Mouse (Mus musculus) midbrain, embryonic 11.5 days (tissue): ENCODE measurements around the gene Sos2. TPM values are rescaled to one million over a fixed set of nuclear protein-coding genes. Genes with fewer than 3 reads are reported as not detected.

ENCODE experiments used
- ATAC-seq: fragments of 200-750 bp; cut with Nextera tagmentation; 2 replicates; pipeline ENCODE4 v1.8.0; 2017; ENCODE audit warnings: moderate TSS enrichment, moderate library complexity; ENCODE audit not compliant: low FRiP score
- DNase-seq: peaks from one replicate; pipeline ENCODE4 v3.0.0; 2015; ENCODE audit warnings: low spot score; ENCODE audit errors: missing footprints
- H3K27ac ChIP-seq: fragments of 300-500 bp; sonication (generic); 2 replicates; pipeline ENCODE4 v1.5.1; 2014; ENCODE audit warnings: low read depth, low read length
- H3K27me3 ChIP-seq: fragments of 300-500 bp; sonication (generic); 2 replicates; pipeline ENCODE4 v1.6.1; 2014; ENCODE audit warnings: mild to moderate bottlenecking, low read length, moderate library complexity, mixed read lengths; ENCODE audit not compliant: control insufficient read depth, insufficient read depth
- H3K36me3 ChIP-seq: fragments of 300-500 bp; sonication (generic); 2 replicates; pipeline ENCODE4 v1.6.1; 2014; ENCODE audit warnings: mild to moderate bottlenecking, low read length, moderate library complexity, mixed read lengths; ENCODE audit not compliant: control insufficient read depth, insufficient read depth
- H3K4me1 ChIP-seq: fragments of 300-500 bp; sonication (generic); 2 replicates; pipeline ENCODE4 v1.6.1; 2014; ENCODE audit warnings: low read length; ENCODE audit not compliant: control insufficient read depth, insufficient read depth
- H3K4me2 ChIP-seq: fragments of 300-500 bp; sonication (generic); 2 replicates; pipeline ENCODE4 v1.6.1; 2014; ENCODE audit warnings: mild to moderate bottlenecking, moderate library complexity
- H3K4me3 ChIP-seq: fragments of 300-500 bp; sonication (generic); 2 replicates; pipeline ENCODE4 v1.5.1; 2014; ENCODE audit warnings: low read depth, low read length
- H3K9ac ChIP-seq: fragments of 300-500 bp; sonication (generic); 2 replicates; pipeline ENCODE4 v1.6.1; 2014; ENCODE audit warnings: low read length
- H3K9me3 ChIP-seq: fragments of 300-500 bp; sonication (generic); 2 replicates; pipeline ENCODE4 v1.6.1; 2016; ENCODE audit warnings: low read length; ENCODE audit not compliant: control insufficient read depth
- WGBS: fragments of 180-500 bp; shearing (Covaris S2); extraction: QIAGEN DNeasy Blood & Tissue Kit; methylation state at CpG from one replicate; pipeline ENCODE4 v1.1.7; 2014; 5-methylcytosine and 5-hydroxymethylcytosine counted together
- polyA plus RNA-seq: library from polyadenylated mRNA; unstranded; fragments of >200 nt; fragmentation: Nextera tagmentation; extraction: Ambion mirVana; gene quantifications from 2 replicates; pipeline ENCODE4 v1.2.1, GENCODE M21; 2014

Sos2 gene
- polyA plus RNA-seq, result 10.5 and 12.0 TPM in 2 replicates

DNA sequence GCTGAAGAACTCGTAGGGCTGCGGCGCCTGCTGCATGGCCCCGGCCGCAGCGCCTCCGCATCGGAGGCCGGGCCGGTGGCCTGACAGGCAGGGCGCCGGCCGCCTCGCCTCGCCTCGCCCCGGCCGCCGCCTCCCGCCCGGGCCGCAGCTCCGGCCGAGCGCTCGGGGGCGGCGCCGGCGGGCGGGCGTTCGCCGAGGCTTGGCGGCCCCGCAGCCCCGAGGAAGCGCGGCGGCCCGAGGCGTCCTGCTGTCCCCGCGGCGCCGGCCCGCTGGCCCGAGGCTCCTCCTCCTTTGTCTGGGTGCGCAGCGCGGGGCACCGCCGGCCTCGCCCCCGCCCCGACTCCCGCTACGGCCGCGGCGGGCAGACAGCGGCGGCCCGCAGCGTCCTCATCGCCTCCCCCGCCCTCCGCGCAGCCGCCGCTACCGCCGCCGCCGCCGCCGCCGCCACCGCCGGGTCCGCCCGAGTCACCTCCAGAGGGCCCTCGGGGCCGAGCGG is at the start of gene Sos2:
TSS of gene Sos2 (minus strand) at position 287 of the 496 bp plus-strand sequence.
- Histone ChIP-seq H3K27me3 (no peaks in the 10 kb centered on the region; the same call in 1 of the 2 replicates), H3K9me3 (no peaks in the 10 kb centered on the region), H3K4me2 (peak within 1 kb of the TSS; percentile 60), H3K36me3 (no peaks in the 10 kb centered on the region), H3K9ac (peak within 1 kb of the TSS; percentile 91), H3K4me1 (peaks cover 14% of the 10 kb centered on the region), H3K4me3 (peak within 1 kb of the TSS; percentile 76), H3K27ac (peak within 1 kb of the TSS; percentile 92)
- WGBS, result 1% methylated on average over 47 of the region's 85 CpGs
- DNase-seq (peak; percentile 92), ATAC-seq (peak; percentile 89)

DNA sequence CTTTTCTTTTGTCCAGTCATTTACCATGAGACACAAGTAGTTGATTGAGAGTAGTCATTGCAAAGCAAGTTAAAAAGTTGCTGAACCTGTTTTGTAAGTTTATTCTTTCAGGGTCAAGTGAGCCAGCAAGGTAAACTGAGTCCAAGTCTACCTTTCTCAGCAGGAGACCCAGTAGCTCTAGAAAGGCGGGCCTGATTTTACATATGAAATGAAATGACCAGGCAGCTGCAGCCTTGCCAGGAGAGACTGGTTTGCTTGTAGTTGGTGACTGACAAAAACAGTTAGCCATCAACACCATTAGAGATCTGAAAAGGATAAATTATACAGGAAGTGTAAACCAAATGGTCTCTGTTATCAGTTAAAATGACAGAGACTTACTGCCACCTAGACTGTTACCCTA is 48.7 kb upstream of the Sos2 start:
- H3K4me2 ChIP-seq, result no peak overlapping the region
- no peaks in the 10 kb centered on the region for H3K36me3 ChIP-seq
- no peak overlapping the region for H3K9ac ChIP-seq
- no peaks in the 10 kb centered on the region for H3K27me3 ChIP-seq
- H3K4me3 ChIP-seq, result no peak overlapping the region
- H3K4me1 ChIP-seq, result peaks cover 3% of the 10 kb centered on the region; the same call in 1 of the 2 replicates
- no peak overlapping the region for H3K27ac ChIP-seq
- 79% methylated on average over 1 of the region's 1 CpGs for WGBS
- DNase-seq (no peak), ATAC-seq (no peak)
- no peaks in the 10 kb centered on the region for H3K9me3 ChIP-seq

DNA sequence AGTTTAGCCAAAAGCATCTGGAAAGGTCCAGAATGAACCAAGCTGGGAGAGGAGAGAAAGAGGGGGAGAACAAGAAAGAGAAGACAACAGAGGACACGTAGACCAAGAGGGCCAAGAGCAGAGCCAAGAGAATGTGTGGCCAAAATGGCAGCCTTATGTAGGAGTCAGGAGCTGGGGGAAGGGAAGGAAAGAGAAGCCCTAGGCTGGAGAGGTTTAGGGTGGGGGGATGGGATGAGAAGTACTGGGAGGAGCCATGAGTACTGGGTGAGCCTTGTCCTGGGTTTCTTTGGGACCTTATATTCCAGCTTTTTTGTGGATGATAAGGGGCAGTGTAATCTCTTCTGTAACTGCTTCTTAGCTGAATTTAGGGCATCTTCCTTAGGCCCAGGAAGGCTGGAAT is 47.6 kb upstream of the Sos2 start:
- no peak for ATAC-seq
- no peak overlapping the region for H3K4me2 ChIP-seq
- WGBS, result 83% methylated on average over 1 of the region's 1 CpGs
- H3K36me3 ChIP-seq, result no peaks in the 10 kb centered on the region
- H3K9me3 ChIP-seq, result no peaks in the 10 kb centered on the region
- DNase-seq, result no peak
- no peak overlapping the region for H3K27ac ChIP-seq
- H3K4me1 ChIP-seq, result peaks cover 5% of the 10 kb centered on the region; the same call in 1 of the 2 replicates
- no peak overlapping the region for H3K4me3 ChIP-seq
- H3K9ac ChIP-seq, result no peak overlapping the region
- H3K27me3 ChIP-seq, result no peaks in the 10 kb centered on the region

DNA sequence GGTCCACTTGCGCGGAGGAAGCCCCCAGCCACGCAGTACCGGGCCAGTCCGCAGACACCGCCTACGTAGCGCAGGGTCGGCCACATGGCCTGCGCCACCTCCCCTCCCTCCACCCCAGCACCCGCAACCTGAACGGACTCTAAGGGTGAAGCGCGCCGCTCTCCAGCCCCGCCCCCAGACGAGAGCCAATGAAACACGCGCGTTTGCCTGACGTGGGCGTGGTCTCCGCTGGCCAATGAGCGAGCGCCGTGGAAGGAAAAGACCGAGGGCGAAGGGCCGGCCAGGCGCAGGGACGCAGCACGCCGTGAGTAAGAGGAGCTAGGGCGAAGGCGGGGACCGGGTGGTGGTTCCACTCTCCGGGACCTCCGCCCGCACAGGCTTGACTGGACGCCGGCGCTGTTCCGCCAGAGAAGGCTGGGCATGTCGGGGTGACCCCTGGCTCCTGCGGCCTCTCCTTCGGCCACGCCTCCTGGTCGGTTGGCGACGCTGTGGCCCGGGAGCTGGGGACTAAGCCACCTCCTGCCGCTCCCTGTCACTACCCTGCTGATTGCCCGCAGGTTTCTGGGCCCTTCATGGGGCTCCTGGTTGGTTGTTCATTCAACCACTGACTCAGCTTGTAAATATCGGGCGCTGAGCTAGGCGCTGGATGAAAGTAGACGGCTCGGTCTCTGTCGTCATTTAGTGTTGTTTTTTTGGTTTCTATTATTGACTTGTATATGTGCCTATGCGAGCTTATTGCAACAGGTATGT is 43.2 kb upstream of the Sos2 start, which contains the start of the genes L2hgdh and Atp5s:
TSS of gene L2hgdh (minus strand) at position 163 of the 750 bp plus-strand sequence.
TSS of gene Atp5s (plus strand) at position 240 of the 750 bp plus-strand sequence.
- under 1% methylated on average over 60 of the region's 60 CpGs for WGBS
- Histone ChIP-seq H3K4me3 (peak within 1 kb of the TSS; percentile 70), H3K4me2 (peak within 1 kb of the TSS; percentile 95), H3K9ac (peak within 1 kb of the TSS; percentile 74), H3K27ac (peak within 1 kb of the TSS; percentile 45), H3K27me3 (no peaks in the 10 kb centered on the region), H3K9me3 (peaks cover under 1% of the 10 kb centered on the region; the same call in 1 of the 2 replicates), H3K4me1 (peaks cover 8% of the 10 kb centered on the region; the same call in 1 of the 2 replicates), H3K36me3 (peaks cover 4% of the 10 kb centered on the region; the same call in 1 of the 2 replicates)
- DNase-seq, result peak; percentile 99
- ATAC-seq, result peak; percentile 97

DNA sequence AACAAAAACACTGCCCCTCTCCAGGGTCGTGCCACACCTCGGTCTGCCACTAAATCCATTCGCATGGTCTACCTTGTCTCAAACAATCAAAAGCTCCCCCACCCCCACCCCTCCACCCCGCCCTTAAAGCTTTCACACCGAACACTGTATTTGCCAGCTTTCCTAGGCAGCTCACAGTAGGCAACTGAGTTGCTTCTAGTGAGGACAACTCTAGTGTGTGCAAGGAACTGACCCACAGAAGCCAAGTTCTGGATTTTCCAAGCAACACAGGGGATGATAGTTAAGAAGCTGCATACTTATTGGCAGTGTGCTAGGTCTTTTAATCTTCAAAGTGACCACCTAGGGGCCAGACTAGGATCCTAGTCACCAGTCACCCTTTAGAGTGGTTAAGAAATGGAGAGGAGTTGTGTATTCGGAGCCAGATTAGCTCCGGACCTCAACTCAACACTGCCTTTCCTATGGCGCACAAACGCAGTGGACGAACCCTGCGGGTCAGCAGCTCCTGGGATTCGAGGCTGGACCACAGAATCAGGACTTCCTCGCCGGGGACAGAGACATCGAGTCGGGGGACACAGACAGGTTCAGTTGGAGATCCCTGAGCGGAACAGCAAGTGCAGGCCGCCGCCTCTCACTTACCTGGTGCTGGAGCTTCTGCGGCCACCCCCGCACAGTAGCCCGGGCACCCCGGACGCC is 42.5 kb upstream of the Sos2 start:
- no peak overlapping the region for H3K27ac ChIP-seq

DNA sequence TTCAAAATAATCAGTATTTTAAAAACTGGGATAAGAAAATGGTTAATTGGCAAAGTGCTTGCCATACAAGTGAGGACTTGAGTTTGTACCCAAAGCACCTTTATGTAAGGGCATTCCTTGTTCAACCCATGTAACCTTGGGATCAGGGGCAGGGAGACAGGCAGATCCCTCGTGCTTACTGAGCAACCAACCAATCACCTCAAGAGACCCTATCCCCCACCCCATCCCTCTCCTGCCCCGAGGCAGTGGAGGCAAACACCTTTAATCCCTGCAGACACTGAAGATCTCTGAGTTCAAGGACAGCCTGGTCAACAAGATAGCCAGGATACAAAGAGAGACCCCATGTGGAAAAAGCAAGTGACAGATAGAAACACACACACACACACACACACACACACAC is 41.7 kb upstream of the Sos2 start:
- Histone ChIP-seq H3K4me1 (peaks cover 8% of the 10 kb centered on the region; the same call in 1 of the 2 replicates), H3K9ac (no peak overlapping the region), H3K9me3 (peaks cover 9% of the 10 kb centered on the region; the same call in 1 of the 2 replicates), H3K4me3 (no peak overlapping the region), H3K27ac (no peak overlapping the region), H3K4me2 (peak overlapping the region; percentile 95), H3K27me3 (no peaks in the 10 kb centered on the region), H3K36me3 (peaks cover 11% of the 10 kb centered on the region; the same call in 1 of the 2 replicates)
- 67% methylated on average over 2 of the region's 2 CpGs for WGBS
- no peak for DNase-seq
- no peak for ATAC-seq

More for the DNA sequence above, 42.5 kb upstream of the Sos2 start:
- H3K9ac ChIP-seq, result peak overlapping the region; percentile 74
- peak; percentile 96 for DNase-seq
- H3K27me3 ChIP-seq, result no peaks in the 10 kb centered on the region
- H3K9me3 ChIP-seq, result peaks cover 8% of the 10 kb centered on the region; the same call in 1 of the 2 replicates
- H3K4me1 ChIP-seq, result peaks cover 8% of the 10 kb centered on the region; the same call in 1 of the 2 replicates
- peak overlapping the region; percentile 70 for H3K4me3 ChIP-seq
- ATAC-seq, result no peak; the same call in 1 of the 2 replicates
- peak overlapping the region; percentile 95 for H3K4me2 ChIP-seq
- WGBS, result 5% methylated on average over 24 of the region's 24 CpGs
- H3K36me3 ChIP-seq, result peaks cover 11% of the 10 kb centered on the region; the same call in 1 of the 2 replicates

DNA sequence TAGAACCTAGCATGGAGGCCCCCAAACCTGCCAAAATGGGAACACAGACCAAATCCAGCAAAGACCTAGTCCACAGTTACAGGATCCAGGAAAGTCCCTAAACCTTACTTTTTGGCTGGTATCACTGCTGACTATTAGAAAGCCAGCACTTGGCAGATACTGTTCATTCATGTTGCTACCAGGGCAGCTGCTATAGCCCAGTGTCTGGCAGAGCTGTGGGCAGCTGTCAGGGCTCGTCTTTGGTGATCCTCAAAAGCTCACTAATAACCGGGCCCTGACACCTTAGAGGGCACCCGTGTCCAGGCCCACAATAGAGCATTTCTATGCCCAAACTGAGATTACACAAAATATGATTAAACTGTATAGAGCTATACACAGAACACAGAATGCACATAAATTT is 41.2 kb upstream of the Sos2 start:
- no peak for ATAC-seq
- Histone ChIP-seq H3K4me2 (no peak overlapping the region), H3K4me1 (peaks cover 8% of the 10 kb centered on the region; the same call in 1 of the 2 replicates), H3K9me3 (peaks cover 9% of the 10 kb centered on the region; the same call in 1 of the 2 replicates), H3K36me3 (peaks cover 11% of the 10 kb centered on the region; the same call in 1 of the 2 replicates), H3K4me3 (no peak overlapping the region), H3K27me3 (no peaks in the 10 kb centered on the region), H3K27ac (no peak overlapping the region), H3K9ac (no peak overlapping the region)
- DNase-seq, result no peak
- 89% methylated on average over 3 of the region's 3 CpGs for WGBS

DNA sequence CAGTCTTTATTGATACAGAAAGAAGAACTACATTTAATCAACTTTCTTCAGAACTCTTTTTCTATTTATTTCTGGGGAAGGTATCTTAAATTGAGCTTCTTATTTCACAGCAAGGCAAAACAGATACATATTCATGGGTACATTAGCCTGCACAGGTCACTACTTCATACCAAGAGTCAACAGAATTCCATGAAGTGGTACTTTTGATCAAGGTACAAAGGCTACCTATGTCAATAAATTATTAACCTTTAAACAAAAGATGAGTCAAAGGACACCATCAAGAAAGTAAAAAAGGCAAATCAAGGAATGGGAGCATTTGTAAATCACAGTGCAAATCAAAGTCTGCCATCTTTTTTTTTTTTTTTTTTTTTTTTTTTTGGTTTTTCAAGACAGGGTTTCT is 32.0 kb upstream of the Sos2 start:
- Histone ChIP-seq H3K9me3 (no peaks in the 10 kb centered on the region), H3K9ac (no peak overlapping the region), H3K4me1 (no peaks in the 10 kb centered on the region), H3K27ac (no peak overlapping the region), H3K36me3 (no peaks in the 10 kb centered on the region), H3K4me3 (no peak overlapping the region), H3K4me2 (no peak overlapping the region), H3K27me3 (no peaks in the 10 kb centered on the region)
- DNase-seq, result no peak
- no peak for ATAC-seq
